Mouse (Mus musculus): Measurements from ENCODE around the gene Rp9. TPM values are rescaled to one million over a fixed set of nuclear protein-coding genes. Genes with fewer than 3 reads are reported as not detected.

Rp9 gene
- polyA plus RNA-seq (2014; fragmentation: Nextera tagmentation; extraction: Ambion mirVana): 74.2 and 79.8 TPM in 2 replicates

- DNase-seq (ENCODE audit: low spot score) (no peak), ATAC-seq (replicated peaks; ENCODE audit: low FRiP score) (no peak)
- Histone ChIP-seq H3K36me3 (ENCODE audit: control insufficient read depth, insufficient read depth, low read length) (no peaks in the 10 kb centered on the region; the same call in 1 of the 2 replicates), H3K9me3 (ENCODE audit: control insufficient read depth, low read length) (no peaks in the 10 kb centered on the region), H3K27me3 (replicated peaks; ENCODE audit: control insufficient read depth, insufficient read depth, low read length) (no peaks in the 10 kb centered on the region), H3K27ac (ENCODE audit: low read depth, low read length) (peak within 1 kb of the TSS; percentile 80; the same call in 1 of the 2 replicates), H3K4me1 (replicated peaks; ENCODE audit: control insufficient read depth, insufficient read depth, low read length) (peaks cover 3% of the 10 kb centered on the region; the same call in 1 of the 2 replicates), H3K4me3 (ENCODE audit: low read depth, low read length) (peak within 1 kb of the TSS; percentile 82), H3K4me2 (peak within 1 kb of the TSS; percentile 61), H3K9ac (ENCODE audit: low read depth, low read length) (peak within 1 kb of the TSS; percentile 84)
- WGBS: 82% methylated on average over 3 of the region's 3 CpGs
Observed at GRCm38 (mm10) chr9:22469643-22470042, at the start of gene Rp9. Rp9 (minus strand) TSS chr9:22469743.

- 96% methylated on average over 3 of the region's 3 CpGs for WGBS
- H3K27ac ChIP-seq (ENCODE audit: low read depth, low read length): no peak overlapping the region
- no peak overlapping the region for H3K9ac ChIP-seq (ENCODE audit: low read depth, low read length)
- DNase-seq (ENCODE audit: low spot score) (no peak), ATAC-seq (replicated peaks; ENCODE audit: low FRiP score) (no peak)
- H3K4me3 ChIP-seq (ENCODE audit: low read depth, low read length): no peak overlapping the region
- no peaks in the 10 kb centered on the region for H3K27me3 ChIP-seq (replicated peaks; ENCODE audit: control insufficient read depth, insufficient read depth, low read length)
- no peak overlapping the region for H3K4me2 ChIP-seq
- no peaks in the 10 kb centered on the region for H3K4me1 ChIP-seq (replicated peaks; ENCODE audit: control insufficient read depth, insufficient read depth, low read length)
- no peaks in the 10 kb centered on the region for H3K9me3 ChIP-seq (ENCODE audit: control insufficient read depth, low read length)
- H3K36me3 ChIP-seq (ENCODE audit: control insufficient read depth, insufficient read depth, low read length): no peaks in the 10 kb centered on the region
Observed at GRCm38 (mm10) chr9:22518394-22519041, 49.0 kb upstream of the Rp9 start.

GRCm38 (mm10) chr9:22515076-22515475, 45.5 kb upstream of the Rp9 start:
- Histone ChIP-seq H3K4me1 (replicated peaks; ENCODE audit: control insufficient read depth, insufficient read depth, low read length) (no peaks in the 10 kb centered on the region), H3K9me3 (ENCODE audit: control insufficient read depth, low read length) (no peaks in the 10 kb centered on the region), H3K36me3 (ENCODE audit: control insufficient read depth, insufficient read depth, low read length) (no peaks in the 10 kb centered on the region), H3K27me3 (replicated peaks; ENCODE audit: control insufficient read depth, insufficient read depth, low read length) (no peaks in the 10 kb centered on the region), H3K9ac (ENCODE audit: low read depth, low read length) (no peak overlapping the region), H3K27ac (ENCODE audit: low read depth, low read length) (no peak overlapping the region), H3K4me2 (no peak overlapping the region), H3K4me3 (ENCODE audit: low read depth, low read length) (no peak overlapping the region)
- ATAC-seq (replicated peaks; ENCODE audit: low FRiP score) (no peak), DNase-seq (ENCODE audit: low spot score) (no peak)
- 68% methylated on average over 4 of the region's 4 CpGs for WGBS

GRCm38 (mm10) chr9:22505574-22505973, 36.0 kb upstream of the Rp9 start:
- Histone ChIP-seq H3K4me2 (no peak overlapping the region), H3K36me3 (ENCODE audit: control insufficient read depth, insufficient read depth, low read length) (no peaks in the 10 kb centered on the region), H3K4me1 (replicated peaks; ENCODE audit: control insufficient read depth, insufficient read depth, low read length) (peaks cover 9% of the 10 kb centered on the region), H3K9me3 (ENCODE audit: control insufficient read depth, low read length) (no peaks in the 10 kb centered on the region), H3K27me3 (replicated peaks; ENCODE audit: control insufficient read depth, insufficient read depth, low read length) (no peaks in the 10 kb centered on the region), H3K9ac (ENCODE audit: low read depth, low read length) (no peak overlapping the region), H3K27ac (ENCODE audit: low read depth, low read length) (peak overlapping the region; percentile 23; the same call in 1 of the 2 replicates), H3K4me3 (ENCODE audit: low read depth, low read length) (no peak overlapping the region)
- DNase-seq (ENCODE audit: low spot score) (no peak), ATAC-seq (replicated peaks; ENCODE audit: low FRiP score) (peak; percentile 49; the same call in 1 of the 2 replicates)
- 39% methylated on average over 2 of the region's 2 CpGs for WGBS

- no peak overlapping the region for H3K4me2 ChIP-seq
- no peaks in the 10 kb centered on the region for H3K36me3 ChIP-seq (ENCODE audit: control insufficient read depth, insufficient read depth, low read length)
- H3K9me3 ChIP-seq (ENCODE audit: control insufficient read depth, low read length): no peaks in the 10 kb centered on the region
- no peak overlapping the region for H3K27ac ChIP-seq (ENCODE audit: low read depth, low read length)
- no peak overlapping the region for H3K4me3 ChIP-seq (ENCODE audit: low read depth, low read length)
- no peak overlapping the region for H3K9ac ChIP-seq (ENCODE audit: low read depth, low read length)
- no peaks in the 10 kb centered on the region for H3K27me3 ChIP-seq (replicated peaks; ENCODE audit: control insufficient read depth, insufficient read depth, low read length)
- H3K4me1 ChIP-seq (replicated peaks; ENCODE audit: control insufficient read depth, insufficient read depth, low read length): peaks cover 9% of the 10 kb centered on the region
- WGBS: 78% methylated on average over 5 of the region's 5 CpGs
- ATAC-seq (replicated peaks; ENCODE audit: low FRiP score) (no peak), DNase-seq (ENCODE audit: low spot score) (no peak)
Observed at GRCm38 (mm10) chr9:22503581-22503980, 34.0 kb upstream of the Rp9 start.

GRCm38 (mm10) chr9:22502972-22503371, 33.4 kb upstream of the Rp9 start:
- DNase-seq (ENCODE audit: low spot score): no peak
- Histone ChIP-seq H3K9me3 (ENCODE audit: control insufficient read depth, low read length) (no peaks in the 10 kb centered on the region), H3K36me3 (ENCODE audit: control insufficient read depth, insufficient read depth, low read length) (no peaks in the 10 kb centered on the region), H3K9ac (ENCODE audit: low read depth, low read length) (no peak overlapping the region), H3K4me3 (ENCODE audit: low read depth, low read length) (no peak overlapping the region), H3K27ac (ENCODE audit: low read depth, low read length) (no peak overlapping the region), H3K27me3 (replicated peaks; ENCODE audit: control insufficient read depth, insufficient read depth, low read length) (no peaks in the 10 kb centered on the region), H3K4me2 (no peak overlapping the region), H3K4me1 (replicated peaks; ENCODE audit: control insufficient read depth, insufficient read depth, low read length) (peaks cover 9% of the 10 kb centered on the region)
- 89% methylated on average over 2 of the region's 2 CpGs for WGBS
- no peak for ATAC-seq (replicated peaks; ENCODE audit: low FRiP score)

- Histone ChIP-seq H3K36me3 (ENCODE audit: control insufficient read depth, insufficient read depth, low read length) (no peaks in the 10 kb centered on the region), H3K4me2 (no peak overlapping the region), H3K9me3 (ENCODE audit: control insufficient read depth, low read length) (no peaks in the 10 kb centered on the region), H3K4me3 (ENCODE audit: low read depth, low read length) (no peak overlapping the region), H3K9ac (ENCODE audit: low read depth, low read length) (no peak overlapping the region), H3K4me1 (replicated peaks; ENCODE audit: control insufficient read depth, insufficient read depth, low read length) (no peaks in the 10 kb centered on the region), H3K27me3 (replicated peaks; ENCODE audit: control insufficient read depth, insufficient read depth, low read length) (no peaks in the 10 kb centered on the region), H3K27ac (ENCODE audit: low read depth, low read length) (no peak overlapping the region)
- no peak for ATAC-seq (replicated peaks; ENCODE audit: low FRiP score)
- DNase-seq (ENCODE audit: low spot score): no peak
- WGBS: 74% methylated on average over 6 of the region's 6 CpGs
Observed at GRCm38 (mm10) chr9:22497021-22497767, 27.7 kb upstream of the Rp9 start.

GRCm38 (mm10) chr9:22495133-22495532, 25.6 kb upstream of the Rp9 start:
- Histone ChIP-seq H3K4me3 (ENCODE audit: low read depth, low read length) (no peak overlapping the region), H3K4me2 (no peak overlapping the region), H3K36me3 (ENCODE audit: control insufficient read depth, insufficient read depth, low read length) (no peaks in the 10 kb centered on the region), H3K27me3 (replicated peaks; ENCODE audit: control insufficient read depth, insufficient read depth, low read length) (no peaks in the 10 kb centered on the region), H3K4me1 (replicated peaks; ENCODE audit: control insufficient read depth, insufficient read depth, low read length) (no peaks in the 10 kb centered on the region), H3K9me3 (ENCODE audit: control insufficient read depth, low read length) (no peaks in the 10 kb centered on the region), H3K27ac (ENCODE audit: low read depth, low read length) (no peak overlapping the region), H3K9ac (ENCODE audit: low read depth, low read length) (no peak overlapping the region)
- WGBS: 89% methylated on average over 2 of the region's 2 CpGs
- ATAC-seq (replicated peaks; ENCODE audit: low FRiP score) (no peak), DNase-seq (ENCODE audit: low spot score) (no peak)
